Mouse (Mus musculus) heart, postnatal 4 days (tissue): ENCODE measurements around the gene Cep85l. TPM values are rescaled to one million over a fixed set of nuclear protein-coding genes. Genes with fewer than 3 reads are reported as not detected.

Source experiments
- DNase-seq: peaks from one replicate; pipeline ENCODE4 v3.0.0; 2021
- total RNA-seq, 2 experiments: library from RNA; stranded (reverse); gene quantifications; 2 replicates each; pipeline ENCODE4 v1.2.3; 2021

The Cep85l gene
- total RNA-seq, 2 experiments from 2014 or later, result 21.1 to 21.5 TPM

DNA sequence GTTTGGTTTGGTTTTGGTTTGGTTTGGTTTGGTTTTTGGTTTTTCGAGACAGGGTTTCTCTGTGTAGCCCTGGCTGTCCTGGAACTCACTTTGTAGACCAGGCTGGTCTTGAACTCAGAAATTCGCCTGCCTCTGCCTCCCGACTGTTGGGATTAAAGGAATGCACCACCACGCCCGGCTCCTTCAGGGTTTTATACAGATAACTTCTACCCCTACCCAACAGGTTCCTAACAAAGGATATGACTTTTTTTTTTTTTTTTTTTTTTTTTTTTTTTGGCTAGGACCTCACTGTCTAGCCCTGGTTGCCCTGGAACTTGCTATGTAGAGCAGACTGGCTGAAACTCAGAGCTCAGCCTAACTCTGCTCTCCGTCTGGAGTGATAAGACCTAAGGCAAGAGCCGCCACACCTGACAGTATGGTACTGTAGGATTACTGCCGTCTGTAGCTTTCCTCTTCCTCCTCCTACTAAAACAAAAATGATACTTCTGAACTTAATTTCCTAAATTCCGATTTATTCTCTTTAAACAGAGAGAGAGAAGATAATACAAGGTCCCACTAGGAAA lies 37.5 kb downstream of the Cep85l start:
- peak; percentile 25 for DNase-seq

DNA sequence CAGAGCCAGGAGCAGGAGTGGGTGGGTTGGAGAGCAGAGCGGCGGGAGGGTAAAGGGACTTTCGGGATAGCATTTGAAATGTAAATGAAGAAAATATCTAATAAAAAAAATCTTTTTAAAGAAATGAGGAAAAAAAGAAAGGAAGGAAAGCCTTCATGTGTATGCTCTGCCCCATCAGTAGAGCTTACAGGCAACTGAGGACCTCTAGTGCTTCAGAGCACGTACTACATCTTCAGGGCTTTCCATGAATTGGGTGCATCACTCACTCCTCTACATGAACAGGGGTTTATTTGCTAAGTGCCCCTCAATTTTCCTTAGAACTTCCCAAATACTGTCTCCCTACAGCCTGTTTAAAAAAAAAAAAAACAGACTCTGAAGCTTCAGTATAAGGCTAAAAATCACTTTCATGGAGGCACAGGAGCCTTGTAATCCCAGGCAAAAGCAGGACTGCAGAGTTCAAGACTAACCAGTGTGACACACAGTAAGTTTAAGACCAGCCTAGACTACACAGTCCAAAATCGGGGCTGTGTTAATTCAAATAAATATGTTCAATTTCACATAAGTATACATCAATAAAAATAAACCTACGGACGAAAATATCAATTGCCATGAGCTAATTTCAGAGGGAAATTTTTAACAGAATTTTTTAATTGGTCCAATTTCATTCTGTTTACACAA lies 38.3 kb downstream of the Cep85l start:
- peak; percentile 30 for DNase-seq

DNA sequence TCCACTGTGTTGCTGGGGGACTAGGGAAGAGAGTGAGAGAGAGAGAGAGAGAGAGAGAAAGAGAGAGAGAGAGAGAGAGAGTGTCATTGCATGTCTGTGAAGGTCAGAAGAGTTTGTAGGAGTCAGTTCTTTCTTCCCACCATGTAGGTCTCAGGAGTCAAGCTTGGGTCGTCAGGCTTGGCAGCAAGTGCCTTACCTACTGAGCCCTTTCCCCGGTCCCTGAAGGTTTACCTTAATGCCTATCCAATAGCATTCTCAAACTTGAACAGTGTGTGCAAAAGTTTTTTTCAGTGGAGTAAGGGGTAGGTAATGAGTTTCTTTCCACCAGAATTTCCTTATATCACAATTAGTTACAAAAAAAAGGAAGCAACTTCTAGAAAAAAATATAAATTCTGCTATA lies 40.7 kb downstream of the Cep85l start:
- DNase-seq, result peak; percentile 30

DNA sequence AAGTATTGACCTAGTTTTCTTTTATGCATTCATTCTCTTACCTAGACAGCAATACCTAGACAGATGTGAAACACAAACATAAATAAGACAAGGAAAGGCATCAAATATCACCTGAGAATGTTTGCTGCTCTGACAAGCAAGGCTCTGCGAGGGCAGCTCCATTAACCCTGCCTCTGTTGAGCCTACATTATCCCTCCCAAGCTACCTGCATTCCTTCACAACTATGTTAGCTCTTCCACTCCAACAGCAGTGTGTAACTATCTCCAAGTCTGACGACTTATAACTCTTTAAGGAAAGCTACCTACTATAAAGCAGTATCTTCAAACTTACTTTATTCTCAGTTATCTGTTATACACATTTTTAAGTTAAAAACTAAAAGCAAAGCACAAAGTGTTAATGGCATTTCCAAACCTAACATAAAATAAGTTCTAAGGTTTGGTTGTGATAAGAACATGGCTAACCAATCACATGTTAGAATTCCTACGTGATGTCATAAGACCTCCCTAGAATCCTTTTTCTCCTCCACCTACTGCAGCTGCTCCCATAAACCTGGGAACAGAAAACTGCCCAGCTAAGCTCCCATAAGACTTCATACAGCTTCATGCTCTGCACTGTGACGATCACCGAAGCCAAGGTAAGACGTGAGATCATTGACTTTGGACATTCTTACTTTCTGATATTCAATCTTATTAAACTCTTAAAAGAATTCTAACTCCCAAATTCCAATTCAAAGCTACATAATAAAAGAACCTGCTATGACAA lies 42.4 kb downstream of the Cep85l start, which contains the start of gene Pln:
Pln (plus strand) TSS at position 506 of the 762 bp plus-strand sequence.
- DNase-seq, result peak; percentile 71

DNA sequence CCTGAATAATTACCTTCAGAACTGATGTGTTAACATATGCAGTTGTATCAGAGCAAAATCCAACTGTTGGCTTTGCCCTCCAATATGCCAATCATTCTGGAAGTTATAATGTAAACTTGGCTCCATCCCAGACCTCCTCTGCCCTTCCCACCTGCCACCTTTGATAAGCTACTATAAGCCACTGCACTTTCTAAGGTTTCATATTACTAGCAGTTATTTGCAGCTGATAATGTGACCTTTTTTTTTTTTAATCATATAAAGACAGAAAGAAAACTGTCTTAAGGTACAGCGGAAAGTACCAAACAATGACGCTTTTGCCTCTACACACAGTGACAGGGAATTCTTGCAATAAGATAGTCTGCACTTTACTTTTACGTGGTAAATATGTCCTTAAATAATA lies 43.8 kb downstream of the Cep85l start:
- no peak for DNase-seq

DNA sequence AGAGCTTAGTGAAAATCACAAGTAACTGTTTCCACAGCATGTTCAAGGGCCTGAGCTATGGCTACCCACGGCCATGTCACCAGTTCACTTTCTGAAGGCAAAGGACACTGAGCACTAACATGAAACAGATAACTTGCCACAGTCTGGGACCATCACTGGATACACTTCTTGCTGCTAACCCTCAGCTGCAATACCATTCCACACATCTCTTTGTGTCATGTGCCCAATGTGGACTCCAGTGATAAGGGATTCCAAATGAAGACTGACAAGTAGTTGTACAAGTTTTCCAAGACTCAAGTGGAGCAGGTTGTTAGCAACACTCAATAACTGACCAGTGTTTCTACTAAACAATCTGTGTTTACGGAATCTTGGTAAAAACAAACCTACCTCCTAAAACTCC lies 44.5 kb downstream of the Cep85l start:
- peak; percentile 42 for DNase-seq

DNA sequence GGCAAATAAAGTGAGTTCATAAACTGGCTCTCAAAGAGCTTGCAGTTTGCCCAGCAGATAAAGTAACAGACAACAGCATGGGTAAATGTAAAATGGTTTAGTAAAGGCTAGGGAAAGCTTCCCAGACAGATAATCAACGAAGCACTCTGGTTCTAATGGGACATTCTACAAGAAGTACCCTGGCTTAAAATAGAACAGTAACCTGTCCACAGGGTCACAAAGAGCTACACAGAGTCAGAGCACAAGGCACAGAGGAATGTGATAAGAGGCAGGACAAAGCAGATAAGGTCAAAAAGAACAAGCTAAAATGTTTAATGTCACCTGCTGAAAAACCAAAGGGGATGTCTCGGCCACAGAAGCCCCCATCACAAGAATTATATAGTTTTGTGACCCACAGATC lies 47.0 kb downstream of the Cep85l start:
- DNase-seq, result no peak

DNA sequence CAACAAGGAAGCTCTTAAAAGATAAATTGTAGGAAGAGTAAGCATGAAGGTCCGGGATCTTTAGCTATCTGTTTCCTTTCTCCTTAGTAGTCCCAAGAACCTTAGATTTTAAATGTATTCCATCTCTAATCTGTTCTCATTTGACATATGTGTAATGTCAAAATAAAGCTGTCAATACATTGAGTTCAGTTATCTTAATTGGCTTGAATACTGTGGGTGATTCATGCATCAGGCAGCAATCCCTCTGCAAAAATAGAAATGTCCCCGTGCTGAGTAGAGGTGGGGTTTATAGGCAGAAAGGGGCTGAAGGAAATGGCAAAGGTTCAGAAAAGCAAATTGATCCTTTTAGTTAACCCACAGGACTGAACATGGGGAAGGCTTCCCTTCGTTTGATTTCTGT lies 50.5 kb downstream of the Cep85l start:
- DNase-seq, result no peak

DNA sequence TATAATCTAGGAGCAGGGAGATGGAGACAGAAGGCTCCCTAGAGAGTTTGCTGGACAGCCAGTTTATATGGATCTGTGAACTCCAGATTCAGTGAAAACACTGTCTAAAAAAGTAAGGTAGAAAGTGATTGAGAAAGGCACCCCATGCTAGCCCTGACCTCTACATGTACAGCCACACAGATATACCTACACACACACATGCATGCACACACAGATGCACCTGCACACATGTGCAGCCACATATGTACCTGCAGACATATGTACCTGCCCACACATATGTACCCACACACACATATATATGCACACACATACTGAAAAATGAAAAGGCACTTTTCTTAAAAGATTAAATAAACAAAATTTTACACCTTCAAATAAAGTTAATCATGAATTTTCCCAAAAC lies 53.4 kb downstream of the Cep85l start:
- DNase-seq, result no peak

DNA sequence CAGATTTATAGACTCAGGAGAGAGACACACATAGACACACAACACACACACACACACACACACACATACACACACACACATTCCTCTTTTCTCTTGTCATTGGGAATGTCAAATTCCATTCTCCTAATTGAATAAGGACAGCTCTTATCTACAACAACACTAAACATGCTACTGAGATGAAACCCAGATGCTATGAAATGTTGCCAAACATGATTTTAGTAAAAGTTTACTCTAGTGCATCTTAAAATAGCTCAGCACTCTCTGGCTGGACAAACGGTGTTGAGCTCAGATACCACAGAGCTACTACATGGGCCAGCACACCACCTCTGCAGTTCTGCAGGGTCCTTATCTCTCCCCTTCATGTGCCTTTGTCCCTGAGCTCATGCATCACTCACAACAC lies 55.1 kb downstream of the Cep85l start:
- peak; percentile 48 for DNase-seq

DNA sequence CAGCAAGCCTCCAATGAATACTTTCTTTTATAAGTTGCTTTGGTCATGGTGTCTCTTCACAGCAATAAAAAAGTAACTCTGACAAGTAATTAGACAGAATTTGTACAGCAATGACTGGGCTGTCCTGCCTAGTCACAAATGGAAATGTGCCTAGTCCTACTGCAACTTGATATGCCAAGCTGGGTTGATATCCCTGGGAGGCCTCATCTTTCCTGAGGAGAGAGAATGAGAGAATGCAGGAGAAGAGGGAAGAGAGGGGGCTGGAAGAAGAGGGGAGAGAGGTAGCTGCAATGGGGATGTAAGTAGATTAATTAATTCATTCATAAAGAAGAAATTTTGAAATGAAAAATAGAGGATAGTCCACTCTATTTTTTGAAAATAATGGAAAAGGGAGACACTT lies 56.4 kb downstream of the Cep85l start:
- DNase-seq, result no peak

DNA sequence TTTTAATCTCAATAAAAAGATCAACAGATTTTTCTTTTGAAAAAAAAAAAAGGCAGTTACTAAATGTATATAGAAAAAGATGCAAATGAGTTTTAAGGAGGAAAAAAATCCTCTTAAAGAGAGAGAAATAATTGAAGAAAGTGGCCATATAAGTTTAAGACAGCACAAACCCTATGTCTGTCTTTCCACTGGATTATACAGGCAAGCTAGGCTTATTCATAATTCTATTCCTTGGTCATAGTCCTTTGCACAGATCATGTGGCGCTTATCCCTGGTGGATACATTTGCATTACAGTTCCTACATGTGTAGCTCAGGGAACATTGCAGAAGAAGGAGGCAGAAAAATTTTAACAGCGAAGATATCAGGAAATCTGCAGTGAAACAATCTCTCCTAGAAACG lies 73.1 kb downstream of the Cep85l start:
- DNase-seq, result no peak

DNA sequence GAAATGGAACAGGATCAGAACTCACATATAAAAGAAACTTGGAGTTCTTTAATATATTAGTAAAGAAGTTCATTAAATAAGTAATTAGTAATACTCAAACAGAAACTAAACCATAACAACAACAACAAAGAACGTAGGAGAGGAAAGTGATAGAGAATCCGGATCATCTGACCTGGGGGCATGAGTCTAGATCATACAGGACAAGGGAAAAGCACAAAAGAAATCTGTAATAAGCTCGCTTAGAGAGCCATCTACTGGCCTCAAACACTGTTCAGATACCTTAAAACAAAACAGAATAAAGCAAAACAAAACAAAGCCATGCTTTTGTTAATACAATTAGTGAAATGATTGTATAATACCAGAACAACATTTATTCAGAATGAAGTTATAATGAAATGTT lies 73.9 kb downstream of the Cep85l start:
- DNase-seq, result no peak

DNA sequence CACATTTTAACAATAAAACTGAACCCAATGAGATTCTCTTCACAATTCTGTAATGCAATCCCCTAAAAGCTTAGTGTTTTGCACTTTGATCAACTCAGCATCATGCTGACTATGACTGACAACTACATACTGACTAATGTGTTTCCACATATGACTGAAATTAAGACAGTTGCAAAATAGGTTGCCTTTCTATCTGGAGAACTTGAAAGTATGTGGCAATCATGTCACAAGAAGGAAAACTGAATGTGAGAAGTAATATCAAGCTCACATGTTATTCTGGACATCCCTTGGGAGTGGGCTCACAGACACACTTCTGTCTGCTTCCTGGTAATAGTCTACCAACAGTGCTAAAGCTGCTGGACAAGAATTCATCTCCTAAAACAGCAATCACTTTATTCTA lies 94.6 kb downstream of the Cep85l start:
- DNase-seq, result no peak

DNA sequence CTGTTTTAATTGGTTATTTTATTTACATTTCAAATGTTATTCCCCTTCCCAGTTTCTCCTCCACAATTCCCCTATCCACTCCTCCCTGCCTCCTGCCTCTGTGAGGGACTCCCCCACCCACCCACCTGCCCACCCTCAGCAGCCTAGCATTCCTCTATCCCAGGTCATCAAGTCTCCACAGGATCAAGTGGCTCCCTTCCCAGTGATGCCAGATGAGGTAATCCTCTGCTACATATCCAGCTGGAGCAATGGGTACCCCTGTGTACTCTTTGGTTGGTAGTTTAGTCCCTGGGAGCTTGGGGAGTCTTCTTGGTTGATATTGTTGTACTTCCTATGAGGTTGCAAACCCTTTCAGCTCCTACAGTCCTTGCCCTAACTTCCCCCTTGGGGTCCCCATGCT lies 107.5 kb downstream of the Cep85l start:
- no peak for DNase-seq

DNA sequence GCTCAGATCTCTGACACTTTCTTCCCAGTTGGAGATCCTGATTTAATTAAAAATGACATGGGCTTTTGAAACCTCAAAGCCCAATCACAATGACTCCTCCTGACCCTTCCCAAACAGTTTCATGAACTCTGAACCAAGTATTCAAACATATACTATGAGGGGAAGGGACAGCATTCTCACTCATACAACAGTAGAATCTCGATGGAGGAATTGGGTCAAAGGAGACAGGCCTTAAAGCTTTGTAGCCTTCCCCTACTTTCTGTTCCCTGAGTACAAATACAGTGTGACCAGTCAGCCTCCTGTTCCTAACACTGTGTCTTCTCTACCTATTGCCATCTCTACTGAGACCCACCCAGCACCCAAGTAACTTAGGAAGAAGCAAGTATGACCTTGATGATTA lies 117.7 kb downstream of the Cep85l start:
- no peak for DNase-seq

DNA sequence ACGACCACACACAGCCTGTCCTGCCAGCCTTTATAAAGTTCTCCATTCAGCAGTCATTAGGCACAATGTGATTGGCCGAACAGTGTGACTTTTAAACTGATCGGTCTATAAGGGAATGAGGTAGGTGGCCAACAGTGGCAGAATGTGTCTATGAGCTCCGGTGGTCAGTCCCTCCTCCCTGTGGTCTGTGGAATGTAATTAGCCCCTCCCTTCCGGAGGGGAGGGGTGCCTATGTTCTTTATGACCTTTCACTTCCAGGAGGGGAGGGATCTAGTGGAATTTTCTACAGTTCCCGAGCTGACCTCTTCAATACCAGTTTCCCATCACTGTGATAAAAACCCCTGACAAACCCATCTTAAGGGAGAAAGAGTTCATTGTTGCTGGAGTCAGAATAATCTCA lies 144.4 kb downstream of the Cep85l start:
- no peak for DNase-seq

DNA sequence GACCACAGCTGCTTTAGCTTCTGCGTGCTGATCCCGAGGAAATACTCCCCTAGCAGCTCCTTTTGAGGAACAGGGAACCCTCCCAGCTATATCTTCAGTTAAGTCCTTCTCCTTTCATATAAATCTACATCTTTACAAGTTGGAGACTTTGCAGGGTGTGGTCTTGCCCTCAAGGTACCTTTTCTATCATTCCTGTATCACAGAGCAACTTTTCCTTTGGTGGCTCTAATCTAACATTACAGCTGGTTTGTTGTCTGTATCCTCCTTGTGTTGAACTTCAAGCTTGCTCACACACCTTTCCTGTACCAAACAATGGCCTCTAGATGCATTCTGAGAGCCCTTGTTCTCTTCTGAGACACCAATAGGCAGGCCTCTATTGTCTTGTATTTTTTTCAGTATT lies 145.1 kb downstream of the Cep85l start:
- DNase-seq, result no peak

DNA sequence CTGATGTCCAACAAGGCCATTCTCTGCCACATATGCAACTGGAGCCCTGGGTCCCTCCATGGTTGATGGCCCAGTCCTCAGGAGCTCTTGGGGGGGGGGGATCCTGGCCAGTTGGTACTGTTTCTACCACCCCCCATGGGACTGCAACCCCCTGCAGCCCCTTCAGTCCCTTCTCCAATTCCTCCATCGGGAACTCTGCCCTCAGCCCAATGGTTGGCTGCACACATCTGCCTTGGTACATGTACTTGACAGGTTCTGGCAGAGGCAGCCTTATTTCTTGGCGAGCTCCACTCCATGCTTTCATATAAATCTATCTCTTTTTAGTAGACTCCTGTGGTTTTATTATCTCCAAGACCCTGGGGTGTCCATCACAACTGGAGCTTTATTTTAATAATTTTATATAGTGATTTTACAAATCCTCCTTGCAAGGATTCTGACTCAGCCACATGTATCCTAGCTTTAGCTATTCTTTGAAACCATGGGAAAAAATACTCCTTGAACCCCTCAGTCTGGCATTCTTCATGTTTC lies 145.6 kb downstream of the Cep85l start:
- no peak for DNase-seq

DNA sequence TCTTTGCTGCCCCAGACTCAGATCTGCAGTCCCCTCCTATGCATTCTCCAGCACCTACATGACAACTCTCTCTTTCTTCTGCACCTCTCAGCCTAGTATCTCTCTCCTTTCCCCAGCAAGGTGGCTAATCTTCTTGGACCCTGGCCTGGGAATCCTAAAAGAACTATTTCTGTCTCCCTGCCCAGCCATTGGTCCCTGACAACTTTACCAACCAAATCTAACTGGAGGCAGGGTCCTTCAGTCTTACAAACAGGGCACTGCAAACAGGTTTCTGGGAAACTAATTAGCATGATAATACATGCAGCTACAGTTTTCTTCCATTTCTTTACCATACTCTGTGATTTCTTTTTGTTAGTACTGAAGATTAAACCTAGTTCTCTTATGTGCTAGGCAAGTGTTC lies 148.9 kb downstream of the Cep85l start:
- DNase-seq, result no peak

DNA sequence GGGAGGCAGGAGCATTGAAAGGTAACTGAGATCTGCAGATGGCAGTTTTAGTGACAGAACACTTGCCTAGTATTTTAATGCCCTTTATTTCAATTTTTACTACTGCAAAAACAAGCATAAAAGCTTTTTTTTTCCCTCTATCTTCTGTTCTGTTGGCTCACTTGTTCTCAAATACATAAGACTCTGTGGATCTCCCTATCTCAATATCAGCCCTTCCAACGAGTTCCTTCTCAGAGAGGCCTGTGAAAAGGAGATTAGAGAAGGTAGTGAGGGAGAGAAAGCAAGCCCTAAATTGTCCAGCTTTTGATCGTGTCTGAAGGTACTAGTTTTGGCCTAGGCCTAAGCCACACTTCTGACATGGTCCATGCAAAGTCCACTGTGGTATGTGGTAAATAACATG lies 150.6 kb downstream of the Cep85l start:
- no peak for DNase-seq
